Mouse (Mus musculus) mouse trophoblast stem cell (cell line): Measurements from ENCODE around the gene Gm20888.
"Not testable (repeated sequence)": the region's sequence is repeated elsewhere in the genome, so short reads cannot be mapped to it uniquely, and the experiment has no call there.

Source experiments
- in situ Hi-C, 2 experiments: fragments of 300-500 bp; cut with MseI, MboI; formaldehyde crosslinking; loops; 2 replicates in 1 of 2; 3 replicates in 1 of 2; pipeline ENCODE4 v1.15.1; 2025

Gm20888 gene

DNA sequence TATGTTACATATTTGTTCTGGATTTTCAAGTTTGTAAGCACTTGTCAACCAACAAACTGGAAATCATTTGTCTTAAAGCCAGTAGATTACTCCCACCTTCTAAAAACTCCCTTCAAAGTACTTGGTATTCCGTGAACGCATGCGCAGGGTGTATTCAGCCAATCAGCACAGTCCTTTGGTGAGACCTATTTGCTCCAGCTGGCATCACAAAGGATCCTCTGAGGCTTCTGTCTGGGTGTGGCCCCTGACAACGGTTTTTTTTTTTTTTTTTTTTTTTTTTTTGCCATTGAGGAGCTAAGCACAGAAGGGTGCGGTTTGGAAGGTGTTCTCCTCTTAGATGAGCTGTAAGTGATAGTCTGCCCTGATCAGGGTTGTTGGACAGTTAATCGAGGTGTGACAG lies at the start of gene Gm20888:
Gm20888 (plus strand) TSS at position 301 of the 400 bp plus-strand sequence.
- in situ Hi-C loops: not testable (repeated sequence)
